Mouse (Mus musculus) hindbrain, embryonic 16.5 days (tissue): ENCODE results near the gene Krt76. TPM values are rescaled to one million over a fixed set of nuclear protein-coding genes. Genes with fewer than 3 reads are reported as not detected.

Experiments
- ATAC-seq: fragments of 200-750 bp; cut with Nextera tagmentation; 2 replicates; pipeline ENCODE4 v1.8.0; 2017; ENCODE audit warnings: moderate TSS enrichment, moderate library complexity
- H3K27ac ChIP-seq: fragments of 300-500 bp; sonication (generic); 2 replicates; pipeline ENCODE4 v1.5.1; 2014; ENCODE audit warnings: low read depth, mild to moderate bottlenecking, control low read depth, low read length, moderate library complexity
- H3K27me3 ChIP-seq: fragments of 300-500 bp; sonication (generic); replicated peaks from 2 replicates; pipeline ENCODE4 v1.6.1; 2014; ENCODE audit warnings: low read length; ENCODE audit not compliant: control insufficient read depth, insufficient read depth
- H3K36me3 ChIP-seq: fragments of 300-500 bp; sonication (generic); 2 replicates; pipeline ENCODE4 v1.6.1; 2014; ENCODE audit warnings: mild to moderate bottlenecking, low read length, moderate library complexity, mixed read lengths; ENCODE audit not compliant: control insufficient read depth, insufficient read depth
- H3K4me1 ChIP-seq: fragments of 300-500 bp; sonication (generic); 2 replicates; pipeline ENCODE4 v1.6.1; 2014; ENCODE audit warnings: low read depth, low read length; ENCODE audit not compliant: control insufficient read depth, insufficient read depth
- H3K4me2 ChIP-seq: fragments of 300-500 bp; sonication (generic); 2 replicates; pipeline ENCODE4 v1.6.1; 2014; ENCODE audit warnings: mild to moderate bottlenecking, low read length, control low read depth, moderate library complexity
- H3K4me3 ChIP-seq: fragments of 300-500 bp; sonication (generic); 2 replicates; pipeline ENCODE4 v1.5.1; 2014; ENCODE audit warnings: mild to moderate bottlenecking, low read length, control low read depth, moderate library complexity
- H3K9ac ChIP-seq: fragments of 300-500 bp; sonication (generic); 2 replicates; pipeline ENCODE4 v1.6.1; 2014; ENCODE audit warnings: low read depth, mild to moderate bottlenecking, control low read depth, low read length, moderate library complexity
- H3K9me3 ChIP-seq: fragments of 300-500 bp; sonication (generic); 2 replicates; pipeline ENCODE4 v1.6.1; 2014; ENCODE audit warnings: mild to moderate bottlenecking, low read length, moderate library complexity; ENCODE audit not compliant: control insufficient read depth
- WGBS: fragments of 180-500 bp; shearing (Covaris S2); extraction: QIAGEN DNeasy Blood & Tissue Kit; methylation state at CpG from one replicate; pipeline ENCODE4 v1.1.7; 2014; 5-methylcytosine and 5-hydroxymethylcytosine counted together
- microRNA-seq: library from miRNA; unstranded; fragments of <30 nt; microRNA quantifications from one replicate; pipeline ENCODE4, GENCODE M21; 2017
- polyA plus RNA-seq: library from polyadenylated mRNA; unstranded; fragments of >200 nt; fragmentation: Nextera tagmentation; extraction: Ambion mirVana; gene quantifications from 2 replicates; pipeline ENCODE4 v1.2.1, GENCODE M21; 2015

Krt76 gene
- polyA plus RNA-seq, 1 experiment from 2014 or later, result not detected

DNA sequence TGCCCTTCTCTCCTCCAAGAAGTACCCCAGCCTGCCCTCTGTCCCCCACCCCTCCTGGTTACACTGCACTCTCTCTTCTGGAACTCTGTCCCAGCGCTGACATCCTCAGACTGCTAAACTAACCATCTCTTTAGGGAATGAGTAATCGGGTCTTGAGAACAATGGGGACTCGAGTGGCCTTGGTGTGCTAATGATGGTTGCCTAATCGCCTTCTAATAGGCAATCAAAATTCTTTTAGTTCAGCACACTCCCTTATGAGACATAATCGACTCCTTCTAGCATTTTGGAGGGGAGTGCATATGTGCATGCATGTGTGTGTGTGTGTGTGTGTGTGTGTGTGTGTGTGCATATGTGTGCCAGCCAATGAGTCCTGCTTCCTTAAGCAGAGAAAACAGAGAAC is 40.1 kb downstream of the Krt76 start:
- Histone ChIP-seq H3K4me1 (no peaks in the 10 kb centered on the region), H3K27me3 (no peaks in the 10 kb centered on the region), H3K36me3 (no peaks in the 10 kb centered on the region), H3K4me3 (no peak overlapping the region), H3K4me2 (no peak overlapping the region), H3K9me3 (no peaks in the 10 kb centered on the region), H3K9ac (no peak overlapping the region), H3K27ac (no peak overlapping the region)
- 24% methylated on average over 5 of the region's 5 CpGs for WGBS
- ATAC-seq, result no peak

GRCm38 (mm10) chr15:101850694-101851093 is 42.0 kb downstream of the Krt76 start, which contains the start of gene Krt1:
TSS of gene Krt1 (minus strand) at chr15:101850794.
- no peaks in the 10 kb centered on the region for H3K9me3 ChIP-seq
- no peaks in the 10 kb centered on the region for H3K4me1 ChIP-seq
- ATAC-seq, result no peak
- H3K4me3 ChIP-seq, result no peak within 1 kb of the TSS
- H3K27me3 ChIP-seq, result no peaks in the 10 kb centered on the region
- no peak within 1 kb of the TSS for H3K27ac ChIP-seq
- no peak within 1 kb of the TSS for H3K9ac ChIP-seq
- H3K36me3 ChIP-seq, result no peaks in the 10 kb centered on the region
- H3K4me2 ChIP-seq, result no peak within 1 kb of the TSS
- 89% methylated on average over 6 of the region's 6 CpGs for WGBS

DNA sequence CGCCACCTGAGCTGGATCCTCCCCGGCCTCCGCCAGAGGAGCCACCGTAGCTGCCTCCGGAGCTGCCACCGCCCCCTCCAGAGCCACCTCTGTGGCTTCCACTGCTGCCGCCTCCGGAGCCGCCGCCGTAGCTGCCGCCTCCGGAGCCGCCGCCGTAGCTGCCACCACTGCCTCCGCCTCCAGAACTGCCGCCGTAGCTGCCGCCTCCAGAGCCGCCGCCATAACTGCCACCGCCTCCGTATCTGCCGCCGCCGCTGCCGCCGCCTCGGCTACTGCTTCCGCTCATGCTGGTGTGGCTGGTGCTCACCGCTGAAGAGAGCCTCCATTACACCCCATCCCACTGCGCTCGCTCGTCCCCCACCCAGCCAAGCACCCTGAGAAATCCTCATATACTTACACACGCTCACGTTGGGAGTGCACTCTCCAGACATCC is 46.7 kb downstream of the Krt76 start:
- WGBS, result under 1% methylated on average over 31 of the region's 37 CpGs
- Histone ChIP-seq H3K4me2 (peak overlapping the region; percentile 65), H3K27me3 (no peaks in the 10 kb centered on the region), H3K4me3 (peak overlapping the region; percentile 53), H3K27ac (peak overlapping the region; percentile 90), H3K9ac (peak overlapping the region; percentile 78), H3K4me1 (0 out of 2 replicates have a peak, but pooled peaks cover 3% of the 10 kb centered on the region), H3K36me3 (no peaks in the 10 kb centered on the region), H3K9me3 (no peaks in the 10 kb centered on the region)
- ATAC-seq, result peak; percentile 84

- Histone ChIP-seq H3K36me3 (no peaks in the 10 kb centered on the region), H3K9me3 (no peaks in the 10 kb centered on the region), H3K4me1 (0 out of 2 replicates have a peak, but pooled peaks cover 3% of the 10 kb centered on the region), H3K4me2 (no peak overlapping the region), H3K9ac (no peak overlapping the region), H3K4me3 (no peak overlapping the region), H3K27me3 (no peaks in the 10 kb centered on the region), H3K27ac (no peak overlapping the region)
- 69% methylated on average over 9 of the region's 9 CpGs for WGBS
- ATAC-seq, result no peak
These were observed 49.5 kb downstream of the Krt76 start for GRCm38 (mm10) chr15:101843192-101843591.

GRCm38 (mm10) chr15:101834784-101835328 is 57.9 kb downstream of the Krt76 start:
- no peaks in the 10 kb centered on the region for H3K36me3 ChIP-seq
- H3K27me3 ChIP-seq, result no peaks in the 10 kb centered on the region
- no peak overlapping the region for H3K4me2 ChIP-seq
- no peak overlapping the region for H3K9ac ChIP-seq
- H3K9me3 ChIP-seq, result no peaks in the 10 kb centered on the region
- H3K27ac ChIP-seq, result no peak overlapping the region
- WGBS, result 58% methylated on average over 5 of the region's 5 CpGs
- no peak for ATAC-seq
- H3K4me3 ChIP-seq, result no peak overlapping the region
- H3K4me1 ChIP-seq, result no peaks in the 10 kb centered on the region

Small RNA genes lying within 50 kb of the gene (microRNA-seq; reads per million reads assigned to microRNA genes)
- not detected for gene Gm44356

Other genes starting within 250 kb of the Krt76 start
- gene Gm5478, start 245.5 kb downstream of the Krt76 start, polyA plus RNA-seq, result not detected in 2 replicates
- gene Krt6b, start 212.6 kb downstream of the Krt76 start, polyA plus RNA-seq, result not detected in 2 replicates
- gene Krt6a, start 198.6 kb downstream of the Krt76 start, polyA plus RNA-seq, result 0.17 and 0.18 TPM in 2 replicates
- gene Krt5, start 180.0 kb downstream of the Krt76 start, polyA plus RNA-seq, result 0.15 and 0.22 TPM in 2 replicates
- 1.7 and 1.8 TPM in 2 replicates for gene Krt71, start 149.8 kb downstream of the Krt76 start, polyA plus RNA-seq
- gene Krt72, start 106.5 kb downstream of the Krt76 start, polyA plus RNA-seq, result 0.24 and 0.38 TPM in 2 replicates
- 1.9 and 2.0 TPM in 2 replicates for gene Krt73, start 90.6 kb downstream of the Krt76 start, polyA plus RNA-seq
- 0.20 TPM in 1 of 2 replicates, not detected in the other for gene Krt2, start 74.8 kb downstream of the Krt76 start, polyA plus RNA-seq
- gene Krt1, start 42.1 kb downstream of the Krt76 start, polyA plus RNA-seq, result 15.6 and 16.9 TPM in 2 replicates
- gene Krt77, start 23.2 kb downstream of the Krt76 start, polyA plus RNA-seq, result 0.53 and 0.56 TPM in 2 replicates
- gene Krt4, start 31.8 kb upstream of the Krt76 start, polyA plus RNA-seq, result 0.09 TPM in 1 of 2 replicates, not detected in the other
- gene Krt79, start 47.4 kb upstream of the Krt76 start, polyA plus RNA-seq, result 0.65 and 0.83 TPM in 2 replicates
- 0.08 TPM in 1 of 2 replicates, not detected in the other for gene Krt78, start 61.4 kb upstream of the Krt76 start, polyA plus RNA-seq
- gene Krt8, start 111.6 kb upstream of the Krt76 start, polyA plus RNA-seq, result 5.4 and 6.2 TPM in 2 replicates
- gene Krt18, start 135.3 kb upstream of the Krt76 start, polyA plus RNA-seq, result 11.8 and 13.6 TPM in 2 replicates
- gene Eif4b, start 180.9 kb upstream of the Krt76 start, polyA plus RNA-seq, result 76.0 and 84.8 TPM in 2 replicates
- gene Tns2, start 207.5 kb upstream of the Krt76 start, polyA plus RNA-seq, result 8.7 and 14.9 TPM in 2 replicates
- 105 and 108 TPM in 2 replicates for gene Spryd3, start 243.3 kb upstream of the Krt76 start, polyA plus RNA-seq